Mouse (Mus musculus): ENCODE measurements around the gene Crybg2.

DNA sequence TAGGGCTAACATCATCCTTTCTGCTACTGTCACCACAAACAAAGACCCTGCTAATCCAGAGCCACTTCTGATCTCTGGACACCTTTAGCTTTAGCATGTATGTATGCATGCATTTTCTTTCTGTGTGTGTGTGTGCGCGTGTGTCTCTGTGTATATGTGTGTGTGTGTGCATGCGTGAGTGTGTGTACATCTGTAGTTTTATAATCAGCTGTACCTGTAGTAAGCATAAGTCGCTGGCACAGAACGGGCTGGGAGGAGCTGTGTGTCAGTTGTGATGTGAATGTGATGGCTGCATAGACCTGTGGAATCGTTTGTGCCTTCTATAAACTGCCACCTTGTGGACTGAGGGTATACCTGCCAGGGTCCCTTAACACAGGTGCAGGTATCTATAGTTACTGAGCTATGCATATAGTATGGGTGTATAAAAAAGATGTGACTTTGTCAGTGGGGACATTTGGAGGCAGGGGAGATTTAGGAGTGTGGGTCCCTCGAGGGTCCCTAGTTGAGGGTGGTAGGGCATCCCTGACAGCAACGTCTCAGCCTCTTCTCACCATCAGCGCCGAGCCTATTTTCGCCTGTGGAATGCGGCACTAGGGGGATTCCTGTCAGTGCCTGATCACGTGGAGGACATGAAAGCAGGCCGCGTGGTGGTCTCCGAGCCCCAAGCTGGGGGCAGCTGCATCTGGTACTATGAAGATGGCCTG, 30.1 kb downstream of the Crybg2 start:
- no peak for TF ChIP-seq POLR2A (IDR thresholded peaks at IDR 0.05; ENCODE audit: extremely low read depth, insufficient read depth, low read length)
- TF ChIP-seq CTCF (IDR thresholded peaks at IDR 0.05; ENCODE audit: extremely low read depth, insufficient read depth, low read length) = no peak

Data from cortical plate, adult 2 months (tissue).